Mouse (Mus musculus) MN1 (cell line): ENCODE data around the gene Mpo.

Source experiments
- DNase-seq: peaks from one replicate; pipeline ENCODE4 v3.0.0-alpha.2; 2016; ENCODE audit warnings: low spot score

Mpo gene

DNA sequence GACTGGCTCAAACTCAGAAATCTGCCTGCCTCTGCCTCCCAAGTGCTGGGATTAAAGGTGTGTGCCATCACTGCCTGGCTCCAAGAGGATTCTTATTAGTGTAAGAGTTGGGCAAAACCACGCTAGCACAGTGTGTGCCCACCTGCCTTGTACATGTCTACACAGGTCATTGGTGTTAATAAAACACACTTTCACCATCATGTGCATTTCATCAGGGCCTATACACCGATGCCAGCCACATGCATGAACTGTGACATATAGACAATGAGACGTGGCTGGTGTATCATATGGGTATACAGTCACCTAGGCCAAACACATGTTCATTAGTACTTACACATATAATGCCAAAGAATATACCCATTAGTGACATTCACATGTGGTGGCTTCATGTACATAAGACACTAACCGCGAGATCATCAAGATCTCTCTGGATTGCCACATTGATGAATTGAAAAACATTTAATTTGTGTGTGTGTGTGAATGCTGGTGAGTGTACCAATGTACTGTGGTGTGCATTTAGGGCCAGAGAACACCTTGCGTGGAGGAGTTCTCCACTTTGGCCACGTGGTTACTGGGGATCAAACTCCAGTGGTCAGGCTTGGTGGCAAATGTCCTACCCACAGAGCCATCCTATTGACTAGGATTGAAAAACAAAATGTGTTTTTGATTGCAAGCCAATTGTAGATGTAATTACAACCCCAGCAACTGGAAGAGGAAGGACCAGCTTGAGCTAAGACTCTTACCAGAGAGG lies 35.0 kb upstream of the Mpo start:
- no peak for DNase-seq

DNA sequence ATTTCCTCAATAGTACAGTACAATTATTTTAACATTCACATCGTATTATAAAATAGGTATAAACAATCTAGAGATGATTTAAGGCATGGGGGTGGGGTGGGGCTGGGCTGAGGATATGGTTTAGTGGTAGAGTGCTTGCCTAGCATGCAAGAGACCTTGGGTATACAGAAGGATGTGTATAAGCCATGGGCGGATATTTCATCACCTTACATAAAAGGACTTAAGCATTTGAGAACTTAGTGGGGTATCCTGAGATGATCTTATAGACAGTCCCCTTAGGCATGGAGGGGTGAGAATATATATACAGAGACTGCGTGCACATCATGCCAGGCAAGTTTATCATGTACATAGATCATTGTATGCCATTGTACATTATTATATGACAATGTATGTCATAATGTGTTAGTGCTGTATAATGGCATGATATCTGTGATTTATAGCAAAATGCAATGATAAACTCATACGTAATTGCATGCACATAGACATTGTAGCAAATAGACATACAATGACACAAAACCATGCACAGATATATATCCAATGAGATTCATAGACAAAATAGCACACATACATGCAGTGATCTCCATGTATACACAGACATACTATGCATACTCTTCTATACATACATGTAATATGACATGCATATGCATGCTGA lies 34.3 kb upstream of the Mpo start:
- DNase-seq = no peak

DNA sequence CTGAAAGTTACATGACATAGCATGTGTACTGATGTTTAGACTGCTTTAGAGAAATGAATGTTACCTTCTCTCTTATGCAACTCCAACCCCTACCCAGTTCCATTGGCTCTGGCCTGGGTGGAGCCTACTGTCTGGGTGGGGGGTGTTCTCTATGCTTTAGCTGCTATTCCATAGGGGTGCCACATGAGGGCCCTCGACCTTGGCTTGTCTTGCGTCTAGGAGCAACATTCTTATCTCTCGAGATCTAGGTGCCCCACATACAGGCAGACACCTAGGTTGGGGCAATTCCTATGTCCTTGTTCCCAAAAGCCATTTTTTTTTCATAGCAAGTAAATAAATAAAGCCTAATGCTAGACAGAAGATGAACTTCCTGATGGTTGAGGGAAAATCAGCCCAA lies 33.8 kb upstream of the Mpo start:
- no peak for DNase-seq

DNA sequence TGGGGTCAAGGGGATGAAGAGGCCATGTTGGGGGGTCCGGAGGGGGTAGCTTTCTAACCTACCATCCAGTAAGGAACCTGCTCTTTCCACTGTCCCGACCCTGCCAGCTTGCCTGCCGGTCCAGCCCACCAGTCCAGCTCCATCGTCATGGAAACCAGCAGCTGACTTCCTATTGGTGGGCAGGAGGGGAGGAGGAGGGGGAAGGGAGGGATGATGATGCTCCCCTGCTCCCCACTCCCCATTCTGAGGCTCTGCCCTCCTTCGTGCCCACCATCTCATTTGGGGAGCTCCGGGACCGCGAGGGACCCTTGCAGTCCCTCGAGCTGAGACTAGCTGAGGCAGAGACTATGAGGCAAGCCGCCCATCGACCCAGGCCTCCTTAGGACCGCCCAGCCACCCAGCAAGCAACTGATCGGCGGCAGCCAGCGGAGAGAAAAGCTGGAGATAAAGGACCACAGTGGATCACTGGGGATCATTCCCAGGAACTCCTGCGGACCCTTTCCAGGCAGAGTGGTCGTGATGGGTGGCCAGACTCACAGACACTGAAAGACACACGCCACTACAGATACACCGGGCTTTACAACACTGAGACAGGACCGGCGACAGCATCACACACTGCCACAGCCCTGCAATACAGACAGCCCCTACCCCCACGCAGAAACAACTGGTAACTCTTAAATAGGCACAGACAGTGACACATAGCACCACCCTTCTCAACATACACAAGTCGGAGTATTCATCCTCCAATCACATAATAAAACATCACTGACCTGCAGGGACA lies 32.9 kb upstream of the Mpo start, which contains the start of gene Tspoap1:
Tspoap1 (plus strand) TSS at position 241 of the 781 bp plus-strand sequence.
- no peak for DNase-seq

DNA sequence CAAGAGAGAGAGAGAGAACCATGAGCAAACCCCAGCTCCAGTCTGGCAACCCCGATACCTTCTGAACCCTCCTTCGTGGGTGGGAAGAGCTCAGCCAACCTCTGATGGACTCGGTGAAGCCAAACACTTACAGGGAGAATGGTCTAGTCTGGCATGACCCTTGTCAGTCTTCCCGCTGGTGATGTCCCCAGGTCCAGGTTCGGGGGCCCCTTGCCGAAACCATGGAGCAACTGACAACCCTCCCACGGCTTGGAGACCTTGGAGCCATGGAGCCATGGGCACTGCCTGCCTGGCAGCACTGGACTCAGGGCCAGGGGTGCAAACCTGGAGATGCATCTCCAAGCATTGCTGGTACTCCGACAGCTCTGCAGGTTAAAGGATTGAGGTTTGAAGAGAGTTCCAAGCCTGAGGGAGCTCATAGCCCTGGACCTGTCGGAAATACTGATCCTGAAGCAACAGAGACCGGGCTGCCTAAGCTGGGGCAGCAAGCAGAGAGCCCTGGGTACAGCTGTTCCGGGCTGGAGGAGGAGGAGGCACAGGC lies 32.1 kb upstream of the Mpo start:
- DNase-seq = no peak

DNA sequence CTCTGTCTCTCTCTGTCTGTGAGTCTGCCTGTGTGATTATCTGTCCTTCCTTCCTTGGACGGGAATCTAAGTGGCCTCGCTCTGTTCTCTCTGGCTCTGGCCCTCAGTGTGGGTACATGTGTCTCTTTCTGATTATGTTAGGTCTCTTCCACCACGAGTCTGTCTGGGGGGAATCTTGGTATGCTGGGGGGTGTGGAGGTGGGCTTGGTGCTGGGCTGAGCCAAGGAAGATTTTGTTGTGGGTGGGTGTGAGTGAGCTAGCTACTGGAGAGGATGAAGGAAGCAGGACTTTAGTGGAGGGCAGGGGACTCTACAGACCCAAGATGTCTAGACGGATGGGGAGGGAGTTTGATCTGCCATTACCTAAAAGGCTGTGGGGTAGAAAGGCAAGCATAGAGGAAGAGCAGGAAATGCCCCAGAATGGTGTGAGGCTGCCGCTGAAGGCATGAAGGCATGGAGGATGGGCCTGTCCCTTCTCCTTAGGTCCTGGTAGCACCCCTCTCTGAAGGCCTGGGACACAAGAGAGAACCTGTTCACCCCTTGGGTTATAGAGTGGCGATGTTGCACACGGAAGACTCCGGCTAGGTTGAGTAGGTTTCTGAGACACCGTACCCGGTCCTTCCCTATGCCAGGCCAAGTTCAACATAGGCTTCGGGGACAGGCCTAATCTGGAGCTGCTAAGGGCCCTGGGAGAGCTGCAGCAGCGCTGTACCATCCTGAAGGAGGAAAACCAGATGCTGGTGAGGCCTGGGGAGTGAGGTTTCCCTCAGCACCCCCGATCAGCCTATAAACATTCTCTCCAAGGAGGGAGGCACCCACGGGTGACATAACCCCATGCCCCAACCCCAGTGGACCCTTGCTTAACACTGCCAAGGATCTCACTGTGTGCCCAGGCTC lies 31.3 kb upstream of the Mpo start:
- DNase-seq = no peak

DNA sequence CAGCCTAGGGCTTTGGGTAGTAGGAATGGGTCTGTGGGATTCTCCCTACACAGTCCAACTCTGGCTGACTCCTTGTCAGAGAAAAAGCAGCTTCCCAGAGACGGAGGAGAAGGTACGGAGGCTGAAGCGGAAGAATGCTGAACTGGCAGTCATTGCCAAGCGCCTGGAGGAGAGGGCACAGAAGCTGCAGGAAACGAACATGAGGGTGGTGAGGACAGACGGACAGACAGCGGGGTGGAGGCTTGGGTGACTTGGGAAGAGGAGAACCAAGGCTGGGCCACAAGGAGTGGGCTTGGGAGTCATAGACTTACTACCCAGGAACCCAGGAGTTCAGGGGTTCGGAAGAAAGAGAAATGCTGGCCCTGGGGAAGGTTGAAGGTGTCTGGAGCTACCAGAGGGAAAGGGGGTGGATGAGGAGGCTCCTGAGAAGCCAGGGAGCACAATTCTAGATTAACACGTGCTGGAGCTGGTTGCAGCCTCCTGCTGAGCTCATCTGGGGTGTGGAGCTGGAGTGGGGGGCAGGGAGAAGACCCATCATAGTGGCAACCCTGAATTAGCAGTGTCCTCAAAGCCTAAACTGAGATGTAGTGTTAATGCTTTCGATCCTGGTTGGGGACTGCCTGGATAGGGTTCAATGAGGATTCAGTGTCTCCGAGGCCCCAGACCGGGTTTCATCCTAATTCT lies 30.5 kb upstream of the Mpo start:
- DNase-seq = no peak

DNA sequence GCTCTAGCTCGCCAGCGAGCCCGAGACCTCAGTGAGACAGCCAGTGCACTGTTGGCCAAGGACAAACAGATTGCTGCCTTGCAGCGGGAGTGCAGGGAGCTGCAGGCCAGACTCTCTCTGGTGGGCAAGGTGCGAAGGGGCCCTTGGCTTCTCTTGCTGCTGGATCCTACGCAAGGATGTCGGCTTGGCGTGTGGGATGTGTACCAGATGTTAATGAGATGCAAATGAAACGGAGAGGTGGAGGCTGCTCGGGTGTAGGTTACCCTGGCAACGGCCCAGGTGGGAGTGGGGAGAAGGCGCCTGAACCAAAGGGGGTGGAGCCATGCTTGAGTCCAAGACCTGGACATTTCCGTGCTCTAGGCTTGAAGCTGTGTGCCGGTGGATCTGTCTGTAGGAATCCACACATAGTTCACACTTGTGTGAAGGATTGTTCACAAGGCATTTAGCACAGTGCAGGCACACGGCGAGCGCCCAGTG lies 29.8 kb upstream of the Mpo start:
- peak; percentile 43 for DNase-seq

DNA sequence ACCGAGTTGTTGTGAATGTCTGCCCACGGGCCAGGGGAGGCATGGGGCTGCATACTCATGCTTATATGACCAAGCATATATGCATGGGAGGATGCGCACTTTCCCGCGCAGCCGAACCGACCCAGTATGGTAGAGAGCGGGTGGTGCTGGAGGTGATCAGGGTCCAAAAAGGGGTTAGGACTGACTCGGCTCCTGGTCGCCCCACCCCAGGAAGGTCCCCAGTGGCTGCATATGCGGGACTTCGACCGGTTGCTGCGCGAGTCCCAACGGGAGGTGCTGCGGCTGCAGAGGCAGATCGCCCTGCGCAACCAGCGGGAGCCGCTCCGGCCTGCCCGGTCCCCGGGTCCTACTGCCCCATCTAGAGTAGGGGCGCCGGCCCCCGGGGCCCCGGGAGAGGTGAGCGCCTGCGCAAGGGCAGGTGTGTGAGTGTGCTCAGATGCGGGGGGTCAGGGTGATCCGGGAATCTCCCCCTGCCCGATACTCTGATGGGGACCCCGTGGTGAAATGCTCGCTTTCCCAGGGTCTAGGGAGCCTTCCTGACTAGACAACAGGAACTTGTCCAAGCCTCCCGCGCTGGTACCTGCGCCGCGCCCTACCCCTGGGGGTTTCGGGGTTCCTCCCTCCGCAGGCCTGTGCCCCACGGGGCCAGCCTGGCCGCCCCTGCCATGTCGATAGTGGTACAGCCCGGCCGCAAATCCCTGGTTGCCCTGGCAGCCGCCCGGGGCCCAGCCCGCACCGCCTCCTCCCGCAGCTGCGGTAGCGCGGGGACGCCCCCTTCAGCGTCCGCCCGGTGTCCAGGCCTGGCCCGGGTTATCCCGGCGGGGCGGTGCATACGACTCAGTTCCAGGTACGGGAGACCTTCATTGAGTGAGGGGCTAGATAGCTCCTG lies 29.1 kb upstream of the Mpo start:
- DNase-seq = no peak

DNA sequence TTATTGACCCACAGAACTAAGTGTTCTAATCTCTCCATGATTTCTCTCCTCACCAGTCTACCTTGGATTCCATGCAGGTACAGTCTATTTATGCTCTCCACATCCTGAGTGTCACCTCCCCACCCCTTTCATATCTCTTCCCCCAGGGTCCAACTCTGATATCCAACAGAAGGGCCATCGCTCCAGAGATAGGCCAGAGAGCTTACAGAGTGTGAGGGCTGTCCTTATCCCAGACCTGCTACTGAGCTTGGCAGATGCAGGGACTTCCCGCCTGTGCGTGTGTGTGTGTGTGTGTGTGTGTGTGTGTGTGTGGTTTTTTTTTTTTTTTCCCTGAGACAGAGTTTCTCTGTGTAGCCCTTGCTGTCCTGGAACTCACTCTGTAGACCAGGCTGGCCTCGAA lies 24.6 kb upstream of the Mpo start:
- DNase-seq = no peak

DNA sequence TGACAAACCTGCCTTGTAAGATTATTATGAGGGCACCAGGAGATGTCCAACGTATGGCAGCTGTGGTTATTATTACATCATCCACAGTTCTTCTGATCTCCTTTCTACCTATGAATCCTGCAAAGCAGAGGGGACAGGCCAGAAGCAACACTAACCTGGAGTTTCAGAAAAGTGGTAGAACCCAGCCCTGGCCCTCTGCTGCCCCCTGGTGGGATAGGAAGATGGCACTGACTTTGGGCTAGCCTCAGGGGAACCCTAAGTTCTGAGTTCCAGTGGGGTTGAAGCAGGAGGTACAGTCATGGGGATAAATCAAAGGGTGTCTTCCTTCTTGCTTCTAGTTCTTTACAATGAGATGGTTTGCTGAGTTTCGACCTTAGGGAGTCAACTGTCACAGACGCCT lies 22.4 kb upstream of the Mpo start:
- peak; percentile 47 for DNase-seq

DNA sequence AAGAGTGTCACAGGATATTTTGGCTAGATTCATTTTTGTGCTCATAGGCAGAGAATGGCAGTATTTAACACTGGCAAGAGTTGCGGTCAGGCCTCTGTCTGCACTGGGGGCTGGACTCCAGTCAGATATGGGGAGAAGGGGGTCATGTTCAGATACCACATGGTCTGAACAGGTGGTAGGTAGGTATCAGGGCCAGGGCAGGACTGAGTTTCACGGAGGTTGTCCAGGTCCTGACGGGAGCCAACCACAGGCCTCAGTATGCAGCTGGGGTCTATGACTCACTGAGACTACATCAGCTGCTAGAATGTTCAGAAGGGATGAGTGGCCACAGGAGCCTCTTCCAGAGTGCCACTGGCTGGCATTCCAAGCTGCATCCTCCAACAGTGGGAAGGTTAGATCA lies 21.0 kb upstream of the Mpo start:
- DNase-seq = no peak

DNA sequence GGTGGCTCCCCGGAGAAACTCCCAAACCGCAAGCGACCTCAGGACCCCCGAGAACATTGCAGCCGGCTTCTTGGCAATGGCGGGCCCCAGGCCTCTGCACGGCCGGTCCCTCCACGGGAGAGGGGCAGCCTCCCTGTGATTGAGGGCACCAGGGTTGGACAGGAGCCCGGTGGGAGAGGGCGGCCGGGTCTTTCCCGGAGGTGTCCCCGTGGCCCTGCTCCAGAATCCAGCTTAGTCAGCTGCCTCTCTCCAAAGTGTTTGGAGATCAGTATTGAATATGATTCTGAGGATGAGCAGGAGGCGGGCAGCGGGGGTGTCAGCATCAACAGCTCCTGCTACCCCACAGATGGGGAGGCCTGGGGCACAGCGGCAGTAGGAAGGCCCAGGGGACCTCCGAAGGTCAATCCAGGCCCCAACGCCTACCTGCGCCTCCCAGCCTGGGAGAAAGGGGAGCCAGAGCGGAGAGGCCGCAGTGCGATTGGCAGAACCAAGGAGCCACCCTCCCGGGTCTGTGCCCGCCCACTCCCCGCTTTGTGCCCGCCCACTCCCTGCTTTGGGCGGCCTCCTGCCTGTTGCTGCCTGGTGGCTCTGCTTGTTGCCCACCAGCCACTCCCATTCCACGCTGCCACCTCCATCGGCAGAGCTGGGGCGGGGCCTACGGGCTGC lies 15.1 kb upstream of the Mpo start:
- DNase-seq = peak; percentile 47

DNA sequence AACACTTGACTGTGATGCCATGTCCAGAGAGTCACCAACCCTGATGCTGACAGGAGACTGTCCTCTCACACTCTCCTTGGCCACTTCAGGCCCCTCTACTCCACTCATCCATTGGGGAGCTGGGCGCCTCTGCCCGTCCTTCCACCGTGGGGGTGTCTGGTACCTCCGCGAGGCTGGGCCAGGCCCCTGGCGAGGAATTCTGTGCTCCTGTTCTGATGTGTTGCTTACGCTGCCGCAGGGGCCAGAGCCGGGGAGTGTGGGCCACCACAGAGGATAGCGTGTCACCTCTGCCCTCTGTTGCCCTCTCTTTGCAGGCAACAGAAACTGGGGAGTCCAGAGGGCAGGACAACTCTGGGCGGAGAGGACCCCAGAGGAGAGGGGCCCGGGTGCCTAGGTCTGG lies 14.5 kb upstream of the Mpo start:
- DNase-seq = no peak

DNA sequence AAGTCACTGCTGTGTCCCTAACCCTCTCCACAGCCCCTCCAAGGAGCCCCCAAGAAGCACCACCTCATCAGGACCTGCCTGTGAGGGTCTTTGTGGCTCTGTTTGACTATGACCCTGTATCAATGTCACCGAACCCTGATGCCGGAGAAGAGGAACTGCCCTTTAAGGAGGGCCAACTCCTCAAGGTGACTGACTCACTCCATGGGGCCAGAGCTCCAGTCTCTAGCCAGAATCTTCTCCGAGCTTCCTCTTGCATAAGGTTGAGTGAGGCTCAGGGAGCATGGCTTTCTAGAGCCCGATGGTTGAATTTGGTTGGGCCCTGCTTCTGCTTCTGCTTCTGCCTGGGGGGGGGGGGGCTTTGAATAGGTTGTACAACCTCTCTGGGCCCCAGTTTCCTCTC lies 14.0 kb upstream of the Mpo start:
- no peak for DNase-seq

DNA sequence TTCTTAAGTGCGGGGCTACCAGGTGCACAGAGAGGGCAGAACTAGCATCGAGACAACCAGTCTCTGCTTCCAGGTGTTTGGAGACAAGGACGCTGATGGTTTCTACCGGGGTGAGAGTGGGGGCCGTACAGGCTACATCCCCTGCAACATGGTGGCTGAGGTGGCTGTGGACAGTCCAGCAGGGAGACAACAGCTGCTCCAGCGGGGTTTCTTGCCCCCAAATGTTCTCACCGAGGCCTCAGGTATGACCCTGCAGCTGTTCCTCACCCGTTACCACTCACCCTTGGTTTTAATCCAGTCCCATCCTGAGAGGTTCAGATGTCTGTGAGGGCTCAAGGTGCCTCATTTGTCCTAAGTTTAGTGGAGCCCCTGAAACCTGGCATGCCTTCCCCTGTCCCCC lies 13.3 kb upstream of the Mpo start:
- DNase-seq = no peak

DNA sequence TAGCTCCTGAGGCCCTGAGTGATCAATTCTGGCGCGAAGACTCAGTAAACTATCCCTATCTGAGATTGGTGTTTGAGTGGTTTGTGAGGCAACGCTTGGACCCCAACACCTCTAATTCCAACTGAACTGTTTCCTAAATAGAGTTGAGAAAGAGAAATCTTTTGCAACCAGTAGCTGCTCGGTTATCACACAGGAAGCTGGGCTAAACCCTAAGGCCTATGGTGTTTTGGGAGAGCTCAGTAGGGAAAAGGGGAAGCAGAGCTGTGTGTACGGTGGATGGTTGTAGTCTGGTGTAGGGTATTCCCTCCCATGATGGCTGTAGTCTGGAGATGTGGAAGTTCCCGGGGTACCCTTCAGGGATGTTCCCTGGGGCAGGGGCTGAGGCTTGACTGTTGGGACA lies 3.3 kb upstream of the Mpo start:
- no peak for DNase-seq

DNA sequence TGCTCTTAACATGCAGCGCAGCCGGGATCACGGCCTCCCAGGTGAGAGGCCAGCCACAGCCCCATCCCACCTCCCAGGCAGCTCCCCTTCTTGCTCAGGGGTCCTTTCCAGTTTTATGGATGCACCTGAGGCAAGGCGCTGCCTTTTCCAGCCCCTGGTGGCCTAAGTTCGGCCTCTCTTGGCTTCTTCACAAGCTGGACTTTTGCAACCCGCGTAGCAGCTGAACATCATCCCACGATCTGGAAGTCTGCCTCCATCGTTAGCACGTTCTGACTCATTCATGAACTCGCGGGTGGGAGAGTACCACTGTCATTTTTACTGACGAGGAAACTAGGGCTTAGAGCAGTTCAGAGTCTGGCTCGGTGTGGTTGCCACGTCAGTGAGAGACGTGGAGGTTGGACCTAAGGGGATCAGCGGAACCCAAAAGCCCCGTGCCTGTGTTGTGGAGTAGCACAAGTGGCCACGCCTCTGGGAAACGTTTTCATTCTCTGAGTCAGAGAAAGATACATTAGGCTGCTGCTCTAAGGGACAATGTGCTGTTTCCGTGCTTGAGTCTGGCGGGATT lies 8.4 kb downstream of the Mpo start:
- DNase-seq = no peak

DNA sequence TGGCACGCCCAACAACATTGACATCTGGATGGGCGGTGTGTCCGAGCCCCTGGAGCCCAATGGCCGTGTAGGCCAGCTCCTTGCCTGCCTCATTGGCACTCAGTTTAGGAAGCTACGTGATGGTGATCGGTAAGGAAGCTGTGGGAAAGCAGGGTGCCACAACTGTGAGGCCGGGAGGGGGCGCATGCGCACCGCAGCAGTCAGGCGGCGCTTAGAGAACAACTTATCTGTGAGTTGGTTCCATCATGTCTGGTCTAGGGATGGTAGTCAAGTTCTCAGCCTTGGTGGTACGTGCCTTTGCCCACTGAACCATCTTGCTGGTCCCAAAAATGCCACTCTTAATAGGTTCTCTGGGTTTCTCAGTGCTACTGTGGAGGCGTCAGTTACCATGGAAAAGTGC lies 9.2 kb downstream of the Mpo start:
- DNase-seq = no peak
